Mouse (Mus musculus) cerebellum, adult 2 months (tissue): ENCODE measurements at regions not wholly inside any gene's neighbourhood (a gene's known extent, or its start where the extent isn't known, plus 50 kb on each side); places are given as distances from the start of the nearest gene placed in this dataset.

Experiments
- CTCF ChIP-seq: fragments of 200-500 bp; IDR thresholded peaks from 2 replicates; pipeline ENCODE4 v1.5.1; 2011; ENCODE audit warnings: low read depth, mild to moderate bottlenecking, control low read depth, low read length, moderate library complexity, borderline replicate concordance; ENCODE audit not compliant: insufficient read depth
- POLR2A ChIP-seq: fragments of 200-500 bp; IDR thresholded peaks from 2 replicates; pipeline ENCODE4 v1.6.1; 2011; ENCODE audit warnings: low read length, control low read depth, borderline replicate concordance; ENCODE audit not compliant: insufficient read depth

GRCm38 (mm10) chr3:129411389-129412054 lies 79.0 kb upstream of the Enpep start:
- no peak for TF ChIP-seq CTCF
- TF ChIP-seq POLR2A = no peak
